Mouse (Mus musculus) mesoderm, embryonic 11.5 days (tissue): ENCODE results near the gene Pcyt2.
A peak's percentile ranks its signal among the peaks of the same experiment; 100 is the strongest.

ENCODE experiments used
- DNase-seq: peaks from one replicate; pipeline ENCODE4 v3.0.0-alpha.2; 2012; ENCODE audit warnings: low read depth, low spot score

Pcyt2 gene

GRCm38 (mm10) chr11:120632559-120633519 is 15.1 kb upstream of the Pcyt2 start:
- DNase-seq: peak; percentile 76

- no peak for DNase-seq
Observed at GRCm38 (mm10) chr11:120631726-120632448, 14.2 kb upstream of the Pcyt2 start.

GRCm38 (mm10) chr11:120630881-120631725 is 13.4 kb upstream of the Pcyt2 start:
- no peak for DNase-seq

- DNase-seq: no peak
Observed at GRCm38 (mm10) chr11:120630401-120630871, 12.7 kb upstream of the Pcyt2 start.

GRCm38 (mm10) chr11:120629911-120630310 is 12.2 kb upstream of the Pcyt2 start:
- no peak for DNase-seq

- no peak for DNase-seq
Observed at GRCm38 (mm10) chr11:120629341-120629730, 11.6 kb upstream of the Pcyt2 start.

- no peak for DNase-seq
Observed at GRCm38 (mm10) chr11:120628601-120629340, 11.0 kb upstream of the Pcyt2 start.

- no peak for DNase-seq
Observed at GRCm38 (mm10) chr11:120627468-120628300, 9.9 kb upstream of the Pcyt2 start.

- DNase-seq: no peak
Observed at GRCm38 (mm10) chr11:120626785-120627467, 9.2 kb upstream of the Pcyt2 start.

- no peak for DNase-seq
Observed at GRCm38 (mm10) chr11:120625152-120625775, 7.5 kb upstream of the Pcyt2 start, which contains the start of gene Sirt7. TSS of gene Sirt7 (minus strand) at chr11:120625240.

GRCm38 (mm10) chr11:120624680-120625111 is 7.0 kb upstream of the Pcyt2 start:
- DNase-seq: peak; percentile 86

GRCm38 (mm10) chr11:120623961-120624679 is 6.4 kb upstream of the Pcyt2 start:
- peak; percentile 57 for DNase-seq

- DNase-seq: no peak
Observed at GRCm38 (mm10) chr11:120622805-120623204, 5.1 kb upstream of the Pcyt2 start.

GRCm38 (mm10) chr11:120620195-120620594 is 2.5 kb upstream of the Pcyt2 start:
- DNase-seq: no peak

- DNase-seq: no peak
Observed at GRCm38 (mm10) chr11:120618619-120619535, 1.1 kb upstream of the Pcyt2 start.

- no peak for DNase-seq
Observed at GRCm38 (mm10) chr11:120616617-120617294, 980 bp downstream of the Pcyt2 start.
